Mouse (Mus musculus) right cerebral cortex, adult 2 months (tissue): ENCODE measurements around the gene Rere.

ENCODE experiments used
- DNase-seq, 2 experiments: peaks; one replicate each; pipeline ENCODE4 v3.0.0; 2021 to 2022; ENCODE audit warnings: low spot score in 2 of 2

Gene Rere

DNA sequence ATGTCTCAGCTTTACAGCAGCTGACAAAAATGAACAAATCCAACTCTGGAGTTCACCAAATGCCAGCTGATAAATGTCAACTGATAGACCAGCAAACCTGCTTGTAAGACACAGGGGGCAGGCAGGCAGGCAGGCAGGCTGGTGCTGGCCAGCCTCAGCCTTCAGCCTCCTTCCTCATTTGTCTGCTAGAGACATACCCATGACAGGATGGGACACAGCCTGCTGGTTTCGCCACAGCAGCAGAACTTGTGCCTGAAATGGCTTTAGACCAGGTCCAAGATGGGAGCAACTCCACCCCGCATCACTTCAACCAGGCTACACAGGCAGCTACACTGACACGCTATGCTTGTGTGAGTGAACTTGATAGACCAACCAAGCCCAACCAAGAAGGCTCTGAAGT is 324.4 kb downstream of the Rere start:
- DNase-seq: no peak

GRCm38 (mm10) chr4:150606449-150607161 is 325.2 kb downstream of the Rere start:
- no peak for DNase-seq

DNA sequence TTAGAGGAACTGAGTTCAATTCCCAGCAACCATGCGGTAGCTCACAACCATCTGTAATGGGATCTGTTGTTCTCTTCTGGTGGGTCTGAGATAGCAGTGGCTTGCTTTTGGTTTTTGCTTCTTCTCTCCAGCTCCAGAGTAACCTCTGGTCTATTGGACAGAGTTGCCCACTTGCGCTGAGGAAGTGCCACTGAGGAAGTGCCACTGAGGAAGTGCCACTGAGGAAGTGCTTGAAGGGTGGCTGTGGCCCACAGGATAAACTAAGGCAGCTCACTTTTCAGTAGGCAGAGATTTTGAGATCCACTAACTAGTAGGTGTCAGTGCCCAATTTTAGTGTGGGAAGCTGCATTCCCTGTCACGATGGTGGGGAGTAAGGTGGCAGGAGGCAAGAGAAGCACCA is 327.2 kb downstream of the Rere start:
- no peak for DNase-seq

DNA sequence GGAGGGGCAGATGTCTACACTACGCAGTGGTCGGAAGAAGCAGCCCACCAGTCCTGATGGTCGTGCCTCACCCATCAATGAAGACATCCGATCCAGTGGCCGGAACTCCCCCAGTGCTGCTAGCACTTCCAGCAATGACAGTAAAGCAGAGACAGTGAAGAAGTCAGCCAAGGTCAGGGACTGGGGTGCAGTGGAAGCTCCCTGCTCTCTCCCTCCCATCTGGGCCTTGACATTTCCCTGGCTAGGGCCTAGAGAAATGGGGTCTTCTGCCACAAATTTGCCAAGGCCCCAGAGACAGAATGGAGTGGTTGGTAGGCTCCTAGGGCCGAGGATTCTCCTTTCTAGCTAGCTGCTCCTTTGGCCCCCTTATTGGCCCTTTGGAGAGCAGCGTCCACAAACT is 332.3 kb downstream of the Rere start:
- DNase-seq: no peak

- DNase-seq: no peak
Measured at GRCm38 (mm10) chr4:150615251-150616028, 334.0 kb downstream of the Rere start.

DNA sequence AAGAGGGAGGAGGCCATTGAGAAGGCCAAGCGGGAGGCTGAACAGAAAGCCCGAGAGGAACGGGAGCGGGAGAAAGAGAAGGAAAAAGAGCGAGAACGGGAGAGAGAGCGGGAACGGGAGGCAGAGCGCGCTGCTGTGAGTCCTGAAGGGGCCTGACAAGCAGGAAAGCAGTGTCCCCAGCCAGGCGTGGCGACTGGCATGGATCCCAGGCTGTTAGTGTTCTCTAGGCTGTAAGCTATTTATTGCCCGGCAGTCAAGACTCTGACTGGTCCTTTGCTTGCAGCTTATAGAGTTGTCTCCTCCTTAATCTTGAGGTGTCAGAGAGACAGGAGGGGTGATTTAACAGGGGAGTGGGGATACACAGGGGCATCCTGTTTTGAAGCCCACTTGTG is 334.6 kb downstream of the Rere start:
- DNase-seq: no peak

DNA sequence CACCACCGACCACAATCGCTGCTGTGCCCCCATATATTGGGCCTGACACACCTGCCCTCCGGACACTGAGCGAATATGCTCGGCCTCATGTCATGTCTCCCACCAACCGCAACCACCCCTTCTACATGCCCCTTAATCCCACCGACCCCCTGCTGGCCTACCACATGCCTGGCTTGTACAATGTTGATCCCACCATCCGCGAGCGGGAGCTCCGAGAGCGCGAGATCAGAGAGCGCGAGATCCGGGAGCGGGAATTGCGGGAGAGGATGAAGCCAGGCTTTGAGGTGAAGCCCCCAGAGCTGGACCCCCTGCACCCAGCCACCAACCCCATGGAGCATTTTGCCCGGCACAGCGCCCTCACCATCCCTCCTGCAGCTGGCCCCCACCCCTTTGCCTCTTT is 335.4 kb downstream of the Rere start:
- no peak for DNase-seq

DNA sequence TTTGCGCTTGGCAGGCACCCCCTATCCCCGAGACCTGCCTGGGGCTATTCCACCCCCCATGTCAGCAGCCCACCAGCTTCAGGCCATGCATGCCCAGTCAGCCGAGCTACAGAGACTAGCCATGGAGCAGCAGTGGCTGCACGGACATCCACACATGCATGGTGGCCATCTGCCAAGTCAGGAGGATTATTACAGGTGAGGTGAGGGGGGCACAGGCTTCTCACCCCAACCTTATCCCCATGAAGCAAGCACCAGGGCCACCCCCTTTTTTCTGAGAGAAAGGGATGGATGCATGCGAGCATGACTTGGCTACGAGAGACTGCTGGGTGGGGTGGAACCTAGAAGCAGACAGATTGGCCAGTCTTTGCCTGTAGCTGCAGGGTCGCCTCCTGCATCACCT is 337.6 kb downstream of the Rere start:
- no peak for DNase-seq

DNA sequence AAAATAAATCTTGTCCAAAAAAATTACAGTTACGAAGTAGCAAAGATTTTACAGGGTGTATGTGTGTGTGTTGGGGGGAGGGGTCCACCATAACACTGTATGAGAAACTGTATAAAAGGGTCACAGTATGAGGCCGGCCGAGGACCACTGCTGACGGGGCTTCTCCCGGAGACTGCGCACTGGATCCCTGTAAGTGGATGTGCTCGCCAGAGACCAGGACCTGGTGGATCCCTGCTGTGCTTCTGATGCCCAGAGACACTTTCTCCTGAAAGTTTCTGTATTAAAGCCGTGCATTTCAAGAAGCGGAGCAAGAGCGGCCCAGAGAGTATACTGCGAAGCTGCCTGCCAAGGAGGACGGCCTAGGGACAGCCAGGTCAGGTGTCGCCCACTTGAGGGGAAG is 341.2 kb downstream of the Rere start:
- no peak for DNase-seq

DNA sequence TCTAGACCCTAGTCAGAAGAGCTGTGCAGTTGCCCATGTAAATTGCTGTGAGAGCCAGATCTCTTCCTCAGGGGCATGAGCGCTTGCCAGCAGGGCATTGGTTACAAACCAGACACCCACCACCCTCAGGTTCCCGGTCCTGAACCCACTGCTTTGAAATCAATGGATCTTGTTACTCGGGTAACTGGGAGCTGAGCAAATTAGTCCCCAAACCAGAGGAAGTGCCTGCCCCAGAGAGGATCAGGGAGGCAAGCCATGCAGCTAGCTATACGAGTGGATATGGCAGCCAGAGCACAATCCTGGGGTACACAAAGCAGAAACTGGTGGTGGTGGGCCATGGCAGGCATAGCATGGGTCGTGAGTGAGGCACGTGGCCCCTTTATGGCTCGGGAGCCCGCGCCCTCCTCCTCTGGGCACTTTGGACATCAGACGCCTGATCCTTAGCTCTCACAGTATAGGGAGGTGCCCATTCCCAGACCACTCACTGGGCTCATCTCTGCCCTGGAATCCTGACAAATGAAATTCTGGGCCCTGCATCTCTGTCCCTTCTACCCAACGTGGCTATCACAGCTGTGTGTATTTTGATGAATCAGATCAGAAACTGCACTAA is 342.9 kb downstream of the Rere start:
- DNase-seq: no peak

DNA sequence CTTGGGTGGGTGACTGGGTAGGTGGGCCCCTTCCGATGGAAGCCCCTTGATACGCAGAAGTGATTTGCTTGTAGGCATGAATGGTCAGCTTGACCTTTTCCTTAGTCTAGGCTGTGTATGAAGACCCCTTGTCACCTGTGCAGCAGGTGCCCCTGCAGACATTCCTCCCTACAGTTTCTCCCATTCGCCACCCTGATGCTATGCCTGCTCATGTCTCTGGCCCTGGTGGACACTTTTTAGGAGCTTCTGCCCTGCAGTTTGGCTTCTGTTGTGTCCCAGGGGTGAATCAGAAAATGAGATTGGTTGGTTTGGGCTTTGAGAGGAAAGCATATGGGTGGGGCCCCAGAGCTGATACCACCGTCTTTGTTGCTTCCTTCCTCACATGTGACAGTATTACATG is 343.5 kb downstream of the Rere start:
- DNase-seq: no peak

DNA sequence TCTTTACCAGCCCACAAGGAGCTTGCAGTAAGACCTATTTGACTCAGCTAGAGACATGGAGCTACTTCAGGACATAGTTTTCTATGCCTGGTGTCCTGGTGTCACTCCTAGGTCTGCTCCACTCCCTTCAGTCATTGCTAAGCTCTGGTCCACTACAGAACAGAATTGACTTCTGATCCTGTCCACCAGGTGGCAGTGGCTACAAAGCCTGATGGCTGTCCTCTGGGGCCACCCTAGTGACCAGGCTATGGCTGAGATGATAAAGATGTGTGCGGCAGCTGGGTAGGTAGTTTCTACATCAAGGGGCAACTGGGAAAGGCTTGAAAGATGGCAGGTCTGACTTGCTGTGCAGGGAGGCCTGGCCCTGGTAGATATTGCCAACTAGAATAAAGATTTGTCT is 344.0 kb downstream of the Rere start:
- DNase-seq: peak; percentile 63 to 73

DNA sequence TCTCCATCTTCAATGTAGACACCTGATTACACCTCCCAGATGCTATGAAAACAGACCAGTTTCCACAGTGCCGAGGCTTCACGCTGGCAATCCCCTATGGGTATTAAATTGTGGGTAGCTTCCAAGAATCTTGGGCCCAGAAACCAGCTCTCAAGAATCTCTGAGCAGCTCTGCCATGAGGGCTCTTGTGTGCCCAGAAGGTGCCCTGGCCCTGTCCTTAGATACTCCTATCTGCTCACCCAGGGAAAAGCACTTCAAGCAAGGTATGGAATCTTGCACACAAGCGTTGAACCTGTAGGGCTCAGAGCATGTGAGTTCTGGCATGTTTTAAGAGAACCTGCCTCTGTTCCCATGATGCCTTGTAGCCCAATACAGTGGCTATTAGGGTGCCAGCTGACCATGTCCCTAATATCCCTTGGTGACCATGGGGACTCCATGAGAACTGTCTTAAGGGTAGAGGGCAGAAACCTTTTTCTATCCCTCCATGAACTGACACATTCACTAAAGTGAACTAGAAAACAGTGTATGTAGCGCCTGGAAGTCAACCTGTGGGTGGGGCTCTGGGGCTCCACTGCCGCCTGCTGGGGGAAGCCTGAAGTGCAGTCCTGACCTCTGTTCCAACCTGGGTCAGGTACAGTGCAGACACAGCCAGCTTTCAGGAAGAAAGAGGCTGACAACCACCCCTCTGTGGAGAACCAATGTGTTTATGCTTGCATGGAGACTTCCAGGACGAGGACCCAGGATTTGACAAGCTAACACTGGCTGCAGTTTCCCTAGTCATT is 344.7 kb downstream of the Rere start:
- peak; percentile 47 to 60 for DNase-seq

DNA sequence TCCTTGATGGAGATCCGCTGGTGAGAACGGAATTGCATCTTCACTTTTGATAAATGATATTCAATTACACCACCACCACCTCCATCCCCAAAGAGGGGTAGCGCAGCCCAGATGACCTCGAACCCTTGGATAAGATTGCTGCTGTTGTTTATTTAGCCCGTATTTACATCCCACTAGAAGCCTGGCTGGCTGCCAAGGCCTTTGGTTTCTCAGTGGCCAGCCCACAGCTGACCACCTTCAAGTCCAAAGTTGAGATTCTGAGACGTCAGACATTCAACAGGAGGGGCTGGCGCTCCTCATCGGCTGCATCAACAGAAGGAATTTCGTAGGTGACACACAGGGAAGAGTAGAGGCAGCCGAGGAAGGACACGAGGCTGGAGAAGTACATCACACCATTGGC is 347.8 kb downstream of the Rere start:
- no peak for DNase-seq

DNA sequence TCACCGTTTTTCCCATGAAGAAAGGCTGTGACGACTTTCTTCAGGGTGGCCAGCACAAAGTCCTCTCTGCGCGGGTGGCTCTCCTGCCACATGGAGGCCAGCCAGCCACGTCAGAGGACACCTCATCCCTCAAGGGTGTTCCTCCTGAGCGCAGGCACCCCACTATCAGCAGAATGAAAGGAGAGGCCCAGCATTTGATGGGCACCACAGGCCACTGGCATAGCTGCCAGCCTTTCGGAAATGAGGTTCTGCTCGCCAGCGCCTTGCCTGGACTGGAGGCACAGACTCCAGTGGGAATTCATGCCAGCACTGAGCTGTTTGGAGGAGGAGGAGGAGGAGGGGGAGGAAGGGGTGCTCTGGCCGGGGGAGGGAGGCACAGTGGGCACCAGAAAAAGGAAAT is 354.1 kb downstream of the Rere start:
- DNase-seq: no peak

DNA sequence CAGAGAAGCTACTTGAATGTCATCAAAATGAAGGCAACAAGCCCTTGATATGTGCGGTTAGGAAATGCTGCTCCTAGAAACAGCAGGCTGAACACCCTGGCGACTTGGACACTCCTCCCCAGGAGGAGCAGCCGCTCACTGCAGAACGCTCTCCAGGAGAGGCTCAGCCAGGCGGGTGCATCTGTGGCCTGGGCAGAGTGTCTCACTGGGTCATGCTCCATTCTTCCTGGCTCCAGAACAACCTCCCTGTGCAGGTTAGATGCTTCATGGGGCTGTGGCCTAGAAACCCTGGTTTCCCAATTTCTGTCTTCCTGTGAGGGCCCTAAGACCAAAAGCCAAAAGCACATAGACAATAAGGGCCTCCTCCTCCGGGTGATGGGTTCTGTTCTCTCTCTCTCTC is 355.2 kb downstream of the Rere start:
- no peak for DNase-seq

DNA sequence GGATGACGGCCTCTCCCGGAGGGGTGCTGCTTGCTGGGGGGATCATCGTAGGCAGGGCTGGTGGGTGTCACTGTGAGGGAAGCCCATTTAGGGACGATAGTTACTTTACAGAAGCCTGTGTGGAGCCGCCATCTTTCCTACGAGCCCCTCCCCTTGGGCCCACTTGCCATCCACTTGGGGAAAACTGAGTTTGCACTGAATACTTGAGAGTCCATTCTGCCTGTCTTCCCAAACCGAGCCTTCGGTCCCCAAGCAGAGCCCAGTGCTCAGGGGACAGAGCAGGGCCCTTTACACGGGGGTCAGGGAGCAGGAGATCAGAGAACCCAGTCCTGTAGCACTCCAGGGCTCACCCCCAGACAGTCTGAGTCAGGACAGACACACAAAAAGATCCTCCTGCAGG is 362.9 kb downstream of the Rere start:
- DNase-seq: no peak

DNA sequence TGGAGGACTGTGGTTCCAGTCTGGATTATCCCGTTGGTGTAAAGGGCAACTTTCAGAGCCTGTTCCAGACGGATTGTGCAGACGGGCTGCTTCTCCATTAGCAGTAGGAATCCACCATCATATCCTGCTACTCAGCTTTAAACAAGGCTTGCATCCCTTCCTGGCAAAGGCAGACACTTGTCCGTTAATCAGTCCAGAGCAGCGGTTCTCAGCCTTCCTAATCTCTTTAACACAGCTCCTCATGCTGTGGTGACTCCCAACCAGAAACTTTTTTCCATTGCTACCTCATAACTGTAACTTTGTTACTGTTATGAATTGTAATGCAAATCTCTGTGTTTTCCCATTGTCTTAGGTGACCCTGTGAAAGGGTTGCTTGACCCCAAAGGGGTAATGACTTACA is 367.9 kb downstream of the Rere start:
- no peak for DNase-seq

- DNase-seq: peak; percentile 47 to 58
Measured at GRCm38 (mm10) chr4:150651390-150652277, 370.2 kb downstream of the Rere start, which contains the start of gene Slc45a1. Slc45a1 (minus strand) TSS chr4:150652174.

GRCm38 (mm10) chr4:150653072-150653599 is 371.7 kb downstream of the Rere start:
- DNase-seq: no peak

- peak; percentile 85 to 86 for DNase-seq
Measured at GRCm38 (mm10) chr4:150655989-150656388, 374.5 kb downstream of the Rere start.
